Mouse (Mus musculus) limb, embryonic 14.5 days (tissue): Measurements from ENCODE around the gene Acta1. TPM values are rescaled to one million over a fixed set of nuclear protein-coding genes. Genes with fewer than 3 reads are reported as not detected.

Source experiments
- ATAC-seq: fragments of 200-750 bp; cut with Nextera tagmentation; 2 replicates; pipeline ENCODE4 v1.8.0; 2017; ENCODE audit warnings: low read depth, moderate number of reproducible peaks, moderate TSS enrichment; ENCODE audit not compliant: low FRiP score
- DNase-seq: peaks from one replicate; pipeline ENCODE4 v3.0.0-alpha.2; 2015; ENCODE audit warnings: low spot score
- H3K27ac ChIP-seq: fragments of 300-500 bp; sonication (generic); replicated peaks from 2 replicates; pipeline ENCODE4 v1.5.1; 2014; ENCODE audit warnings: low read depth, mild to moderate bottlenecking, low read length, moderate library complexity, mixed read lengths
- H3K27me3 ChIP-seq: fragments of 300-500 bp; sonication (generic); 2 replicates; pipeline ENCODE4 v1.6.1; 2014; ENCODE audit warnings: low read length, mixed read lengths; ENCODE audit not compliant: control insufficient read depth, insufficient read depth
- H3K36me3 ChIP-seq: fragments of 300-500 bp; sonication (generic); 2 replicates; pipeline ENCODE4 v1.6.1; 2014; ENCODE audit warnings: mild to moderate bottlenecking, low read length, moderate library complexity, mixed read lengths; ENCODE audit not compliant: control insufficient read depth, insufficient read depth
- H3K4me1 ChIP-seq: fragments of 300-500 bp; sonication (generic); 2 replicates; pipeline ENCODE4 v1.6.1; 2014; ENCODE audit warnings: antibody characterized with exemption, low read length, mixed read lengths; ENCODE audit not compliant: control insufficient read depth, insufficient read depth
- H3K4me2 ChIP-seq: fragments of 300-500 bp; sonication (generic); replicated peaks from 2 replicates; pipeline ENCODE4 v1.6.1; 2014; ENCODE audit warnings: low read depth, mild to moderate bottlenecking, low read length, moderate library complexity; ENCODE audit not compliant: severe bottlenecking
- H3K4me3 ChIP-seq: fragments of 300-500 bp; sonication (generic); replicated peaks from 2 replicates; pipeline ENCODE4 v1.5.1; 2014; ENCODE audit warnings: low read length
- H3K9ac ChIP-seq: fragments of 300-500 bp; sonication (generic); 2 replicates; pipeline ENCODE4 v1.6.1; 2014; ENCODE audit warnings: mild to moderate bottlenecking, low read depth, low read length, moderate library complexity; ENCODE audit not compliant: severe bottlenecking
- H3K9me3 ChIP-seq: fragments of 300-500 bp; sonication (generic); 2 replicates; pipeline ENCODE4 v1.6.1; 2016; ENCODE audit warnings: low read length; ENCODE audit not compliant: control insufficient read depth
- POLR2A ChIP-seq: fragments of 200-500 bp; IDR thresholded peaks from 2 replicates; pipeline ENCODE4 v1.8.0; 2012; ENCODE audit warnings: inconsistent platforms, mild to moderate bottlenecking, moderate library complexity, borderline replicate concordance; ENCODE audit not compliant: insufficient read depth, insufficient read length; ENCODE audit errors: extremely low read depth
- WGBS: fragments of 180-500 bp; shearing (Covaris S2); extraction: QIAGEN DNeasy Blood & Tissue Kit; methylation state at CpG from one replicate; pipeline ENCODE4 v1.1.7; 2014; 5-methylcytosine and 5-hydroxymethylcytosine counted together
- polyA plus RNA-seq, 2 experiments: library from polyadenylated mRNA; depleted of rRNA in 1 of 2; stranded (reverse) in 1 of 2; unstranded in 1 of 2; fragments of >200 nt; fragmentation: Nextera tagmentation in 1 of 2; extraction: Ambion mirVana in 1 of 2; gene quantifications; 2 replicates each; pipeline versions ENCODE4 v1.2.1 to v1.2.3; 2012 to 2014

Gene Acta1
- polyA plus RNA-seq, 2 experiments, result 847 to 1,005 TPM

GRCm38 (mm10) chr8:123845114-123845513 is 49.4 kb downstream of the Acta1 start:
- no peaks in the 10 kb centered on the region for H3K4me1 ChIP-seq
- TF ChIP-seq POLR2A, result no peak
- no peaks in the 10 kb centered on the region for H3K36me3 ChIP-seq
- WGBS, result 88% methylated on average over 13 of the region's 13 CpGs
- no peak overlapping the region for H3K27ac ChIP-seq
- no peaks in the 10 kb centered on the region for H3K27me3 ChIP-seq
- ATAC-seq (no peak), DNase-seq (no peak)
- no peak overlapping the region for H3K4me3 ChIP-seq
- H3K4me2 ChIP-seq, result no peak overlapping the region
- no peak overlapping the region for H3K9ac ChIP-seq
- no peaks in the 10 kb centered on the region for H3K9me3 ChIP-seq

- Histone ChIP-seq H3K4me2 (no peak overlapping the region), H3K27me3 (no peaks in the 10 kb centered on the region), H3K4me3 (no peak overlapping the region), H3K27ac (no peak overlapping the region), H3K9ac (no peak overlapping the region), H3K4me1 (no peaks in the 10 kb centered on the region), H3K36me3 (no peaks in the 10 kb centered on the region), H3K9me3 (no peaks in the 10 kb centered on the region)
- DNase-seq (no peak), ATAC-seq (no peak)
- no peak for TF ChIP-seq POLR2A
- 74% methylated on average over 7 of the region's 7 CpGs for WGBS
These were observed 50.2 kb downstream of the Acta1 start for GRCm38 (mm10) chr8:123844341-123844740.

GRCm38 (mm10) chr8:123842086-123842485 is 52.5 kb downstream of the Acta1 start:
- TF ChIP-seq POLR2A, result no peak
- H3K9ac ChIP-seq, result no peak overlapping the region
- no peak overlapping the region for H3K27ac ChIP-seq
- H3K4me1 ChIP-seq, result no peaks in the 10 kb centered on the region
- 87% methylated on average over 12 of the region's 12 CpGs for WGBS
- DNase-seq (no peak), ATAC-seq (no peak; the same call in 1 of the 2 replicates)
- no peaks in the 10 kb centered on the region for H3K9me3 ChIP-seq
- no peak overlapping the region for H3K4me2 ChIP-seq
- H3K36me3 ChIP-seq, result no peaks in the 10 kb centered on the region; the same call in 1 of the 2 replicates
- H3K4me3 ChIP-seq, result no peak overlapping the region
- H3K27me3 ChIP-seq, result no peaks in the 10 kb centered on the region

Other genes starting within 250 kb of the Acta1 start
- 20.3 and 21.2 TPM in 2 replicates for gene Rhou, start 240.8 kb downstream of the Acta1 start, polyA plus RNA-seq (2012; rRNA removed)
- gene Rhou, start 240.8 kb downstream of the Acta1 start, polyA plus RNA-seq (2014; fragmentation: Nextera tagmentation; extraction: Ambion mirVana), result 11.0 and 12.9 TPM in 2 replicates
- gene Rab4a, start 88.8 kb downstream of the Acta1 start, polyA plus RNA-seq (2012; rRNA removed), result 29.4 and 29.5 TPM in 2 replicates
- 45.1 and 45.5 TPM in 2 replicates for gene Rab4a, start 88.8 kb downstream of the Acta1 start, polyA plus RNA-seq (2014; fragmentation: Nextera tagmentation; extraction: Ambion mirVana)
- gene Ccsap, start 34.5 kb downstream of the Acta1 start, polyA plus RNA-seq (2012; rRNA removed), result 4.6 and 4.9 TPM in 2 replicates
- 3.7 and 4.2 TPM in 2 replicates for gene Ccsap, start 34.5 kb downstream of the Acta1 start, polyA plus RNA-seq (2014; fragmentation: Nextera tagmentation; extraction: Ambion mirVana)
- 27.0 and 27.1 TPM in 2 replicates for gene Nup133, start 54.5 kb upstream of the Acta1 start, polyA plus RNA-seq (2012; rRNA removed)
- 32.2 TPM in 2 replicates for gene Nup133, start 54.5 kb upstream of the Acta1 start, polyA plus RNA-seq (2014; fragmentation: Nextera tagmentation; extraction: Ambion mirVana)
- gene Abcb10, start 88.4 kb upstream of the Acta1 start, polyA plus RNA-seq (2012; rRNA removed), result 14.0 and 15.4 TPM in 2 replicates
- gene Abcb10, start 88.4 kb upstream of the Acta1 start, polyA plus RNA-seq (2014; fragmentation: Nextera tagmentation; extraction: Ambion mirVana), result 19.2 and 20.9 TPM in 2 replicates
- 38.8 and 49.3 TPM in 2 replicates for gene Taf5l, start 126.6 kb upstream of the Acta1 start, polyA plus RNA-seq (2012; rRNA removed)
- 48.8 and 49.6 TPM in 2 replicates for gene Taf5l, start 126.6 kb upstream of the Acta1 start, polyA plus RNA-seq (2014; fragmentation: Nextera tagmentation; extraction: Ambion mirVana)
- 11.9 and 12.4 TPM in 2 replicates for gene Urb2, start 126.8 kb upstream of the Acta1 start, polyA plus RNA-seq (2012; rRNA removed)
- 6.7 and 7.2 TPM in 2 replicates for gene Urb2, start 126.8 kb upstream of the Acta1 start, polyA plus RNA-seq (2014; fragmentation: Nextera tagmentation; extraction: Ambion mirVana)